Mouse (Mus musculus): ENCODE results near the gene AF067063. TPM values are rescaled to one million over a fixed set of nuclear protein-coding genes. Genes with fewer than 3 reads are reported as not detected.
"Not testable (repeated sequence)": the region's sequence is repeated elsewhere in the genome, so short reads cannot be mapped to it uniquely, and the experiment has no call there.

AF067063 gene
- total and polyA plus RNA-seq, 2 experiments from 2014 or later, result not detected

DNA sequence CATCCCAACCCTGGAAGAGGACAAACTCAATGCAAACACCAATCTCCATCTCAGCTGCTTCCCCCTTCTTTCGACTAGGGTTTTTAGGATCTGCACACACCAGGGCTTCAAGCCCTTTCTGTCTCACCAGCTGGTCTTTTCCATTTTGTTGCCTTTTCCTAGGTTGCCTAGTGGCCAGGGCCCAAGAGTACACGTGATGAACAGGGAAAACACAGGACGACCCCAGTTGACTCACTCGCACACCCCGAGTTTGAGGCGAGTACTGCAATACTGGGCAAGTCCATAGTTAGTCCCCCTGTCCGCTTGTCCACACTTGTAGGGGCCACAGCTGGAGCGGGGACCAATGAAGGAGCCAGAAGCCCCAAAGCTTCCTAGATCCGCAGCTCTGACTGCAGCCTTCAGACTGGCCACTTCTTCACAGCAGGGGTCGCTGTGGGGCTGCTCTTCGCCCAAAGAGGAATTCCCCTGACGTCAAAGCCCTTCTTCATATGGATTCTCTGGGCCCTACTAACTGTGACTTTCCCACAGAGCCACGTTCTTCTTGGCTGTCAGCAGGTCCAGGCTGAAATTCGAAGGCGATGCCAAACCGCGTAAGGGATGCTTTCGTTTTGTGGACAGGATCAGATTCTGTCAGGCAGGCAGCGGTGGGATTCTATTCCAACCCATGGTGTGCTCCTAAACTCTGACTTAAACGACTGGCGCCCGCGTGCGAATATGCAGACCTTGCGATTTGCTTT, 5.5 kb upstream of the AF067063 start, which contains the start of gene D13Ertd608e:
Gene D13Ertd608e (plus strand): TSS at position 687 of the 737 bp plus-strand sequence.
- H3K9me3 ChIP-seq (ENCODE audit: low read length); H3K27ac ChIP-seq (ENCODE audit: low read depth, low read length); H3K4me1 ChIP-seq (ENCODE audit: insufficient read depth, low read length); H3K27me3 ChIP-seq (ENCODE audit: insufficient read depth, low read length); H3K36me3 ChIP-seq (ENCODE audit: insufficient read depth, low read length); H3K9ac ChIP-seq (replicated peaks; ENCODE audit: low read length, poor library complexity, severe bottlenecking); H3K4me2 ChIP-seq (ENCODE audit: low read depth, low read length, poor library complexity, severe bottlenecking): not testable (repeated sequence)
- peak; percentile 50 for DNase-seq (ENCODE audit: low spot score)
- peak; percentile 55 for ATAC-seq (ENCODE audit: low FRiP score)
- WGBS, result 16% methylated on average over 18 of the region's 25 CpGs
- peak; percentile 53 for TF ChIP-seq CTCF (IDR thresholded peaks at IDR 0.05)
- peak within 1 kb of the TSS; percentile 16; the same call in 1 of the 2 replicates for H3K4me3 ChIP-seq (ENCODE audit: low read depth, low read length)

DNA sequence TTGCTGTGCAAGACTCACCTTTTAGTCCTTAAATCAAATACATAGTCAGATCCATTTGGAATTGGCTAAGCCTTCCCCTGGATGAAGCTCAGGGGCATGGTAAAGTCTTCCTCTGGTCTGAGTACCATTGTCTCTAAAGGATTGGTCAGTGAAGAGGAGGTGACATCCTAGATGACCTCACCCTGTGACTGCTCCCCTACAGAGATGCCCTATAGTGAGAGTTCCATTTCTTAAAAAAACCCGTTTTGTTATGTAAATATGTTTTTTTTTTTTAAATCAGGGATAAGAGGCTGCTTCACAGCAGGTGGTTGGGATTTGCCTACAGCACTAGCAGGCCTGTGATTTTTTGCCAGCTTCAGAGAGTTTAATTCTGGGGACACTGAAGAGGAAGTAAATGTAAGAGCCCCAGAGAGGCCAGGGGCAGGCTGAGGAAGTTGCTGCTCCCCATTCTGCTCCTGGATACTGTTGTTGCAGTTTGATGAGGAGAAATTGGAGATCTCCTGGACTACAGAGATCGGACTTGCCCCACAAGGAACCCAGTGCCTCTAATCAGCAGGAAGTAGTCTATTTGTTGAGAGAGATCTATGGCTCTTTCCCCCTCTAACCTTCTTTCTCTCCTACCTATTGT, 12.3 kb downstream of the AF067063 start:
- Histone ChIP-seq H3K4me1 (ENCODE audit: insufficient read depth, low read length) (no peaks in the 10 kb centered on the region), H3K36me3 (ENCODE audit: insufficient read depth, low read length) (no peaks in the 10 kb centered on the region), H3K4me2 (ENCODE audit: low read depth, low read length, poor library complexity, severe bottlenecking) (no peak overlapping the region), H3K9ac (replicated peaks; ENCODE audit: low read length, poor library complexity, severe bottlenecking) (no peak overlapping the region), H3K27me3 (ENCODE audit: insufficient read depth, low read length) (no peaks in the 10 kb centered on the region), H3K4me3 (ENCODE audit: low read depth, low read length) (no peak overlapping the region), H3K9me3 (ENCODE audit: low read length) (no peaks in the 10 kb centered on the region), H3K27ac (ENCODE audit: low read depth, low read length) (no peak overlapping the region)
- ATAC-seq (ENCODE audit: low FRiP score) (no peak), DNase-seq (ENCODE audit: low spot score) (no peak)
- no peak for TF ChIP-seq CTCF (IDR thresholded peaks at IDR 0.05)
- 7% methylated on average over 2 of the region's 2 CpGs for WGBS

DNA sequence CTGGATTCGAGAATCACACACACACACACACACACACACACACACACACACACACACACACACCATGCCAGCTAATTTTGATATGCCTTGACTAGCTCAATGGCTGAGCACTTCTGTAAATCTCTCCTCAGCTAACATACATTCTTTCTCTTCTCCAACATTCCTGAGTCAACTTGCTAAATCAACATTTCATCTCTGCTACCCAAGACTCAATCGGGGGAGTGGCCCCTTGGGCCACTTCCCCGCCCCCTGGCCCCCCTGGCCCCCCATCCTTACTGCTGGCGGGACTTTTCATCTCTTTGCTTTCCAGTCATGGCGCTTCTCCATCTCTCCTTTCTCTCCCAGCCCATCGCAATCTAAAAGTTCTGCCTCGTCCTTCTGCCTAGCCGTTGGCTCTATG, 13.2 kb downstream of the AF067063 start:
- Histone ChIP-seq H3K36me3 (ENCODE audit: insufficient read depth, low read length) (no peaks in the 10 kb centered on the region), H3K4me2 (ENCODE audit: low read depth, low read length, poor library complexity, severe bottlenecking) (no peak overlapping the region), H3K4me1 (ENCODE audit: insufficient read depth, low read length) (no peaks in the 10 kb centered on the region), H3K27me3 (ENCODE audit: insufficient read depth, low read length) (no peaks in the 10 kb centered on the region), H3K4me3 (ENCODE audit: low read depth, low read length) (no peak overlapping the region), H3K9me3 (ENCODE audit: low read length) (no peaks in the 10 kb centered on the region), H3K27ac (ENCODE audit: low read depth, low read length) (no peak overlapping the region), H3K9ac (replicated peaks; ENCODE audit: low read length, poor library complexity, severe bottlenecking) (no peak overlapping the region)
- WGBS, result 66% methylated on average over 8 of the region's 8 CpGs
- ATAC-seq (ENCODE audit: low FRiP score) (no peak), DNase-seq (ENCODE audit: low spot score) (no peak)
- no peak for TF ChIP-seq CTCF (IDR thresholded peaks at IDR 0.05)

DNA sequence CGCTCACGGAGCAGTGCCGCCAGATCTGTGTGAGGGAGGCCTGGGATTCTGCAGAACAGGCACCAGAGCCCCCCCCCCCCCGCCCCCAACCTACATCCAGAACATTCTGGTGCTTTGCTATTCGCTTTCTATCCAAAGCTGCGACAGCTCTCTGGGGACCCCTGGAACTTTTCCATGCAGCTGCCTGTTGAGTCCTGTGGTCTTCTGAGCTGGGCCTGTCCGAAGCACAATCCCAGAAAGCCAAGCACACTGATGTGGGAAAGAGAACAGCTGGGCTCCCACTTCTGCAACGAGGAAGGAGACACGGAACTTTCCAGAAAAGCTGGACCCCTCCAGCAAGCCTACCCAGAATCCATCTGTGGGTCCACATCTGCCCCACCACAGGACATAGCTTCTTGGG, 20.0 kb downstream of the AF067063 start:
- WGBS, result 77% methylated on average over 9 of the region's 9 CpGs
- Histone ChIP-seq H3K4me1 (ENCODE audit: insufficient read depth, low read length) (no peaks in the 10 kb centered on the region), H3K36me3 (ENCODE audit: insufficient read depth, low read length) (no peaks in the 10 kb centered on the region)

DNA sequence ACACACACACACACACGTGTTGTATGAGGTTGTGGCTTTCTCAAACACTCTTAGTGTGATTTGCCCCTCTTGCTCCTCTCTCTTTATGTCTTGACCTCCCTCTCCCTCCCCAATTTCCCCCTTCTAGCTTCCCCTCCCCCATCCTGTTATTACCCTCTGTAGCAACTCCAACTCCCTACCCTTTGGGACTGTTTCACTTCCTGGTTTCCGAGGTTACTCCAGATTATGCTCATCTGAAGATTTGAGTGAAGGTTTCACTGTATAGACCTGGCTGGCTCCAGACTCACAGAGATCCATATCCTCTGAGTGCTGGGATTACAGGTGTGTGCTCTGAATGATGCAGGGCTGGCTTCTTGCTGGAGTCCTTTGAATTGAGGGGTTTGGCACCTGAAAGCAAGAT, 21.1 kb downstream of the AF067063 start:
- TF ChIP-seq CTCF (IDR thresholded peaks at IDR 0.05), result no peak
- H3K4me3 ChIP-seq (ENCODE audit: low read depth, low read length), result no peak overlapping the region
- H3K4me2 ChIP-seq (ENCODE audit: low read depth, low read length, poor library complexity, severe bottlenecking), result no peak overlapping the region
- WGBS, result 79% methylated on average over 2 of the region's 2 CpGs
- no peaks in the 10 kb centered on the region for H3K27me3 ChIP-seq (ENCODE audit: insufficient read depth, low read length)
- H3K36me3 ChIP-seq (ENCODE audit: insufficient read depth, low read length), result no peaks in the 10 kb centered on the region
- H3K9ac ChIP-seq (replicated peaks; ENCODE audit: low read length, poor library complexity, severe bottlenecking), result no peak overlapping the region
- ATAC-seq (ENCODE audit: low FRiP score) (no peak), DNase-seq (ENCODE audit: low spot score) (no peak)
- no peak overlapping the region for H3K27ac ChIP-seq (ENCODE audit: low read depth, low read length)
- no peaks in the 10 kb centered on the region for H3K4me1 ChIP-seq (ENCODE audit: insufficient read depth, low read length)
- no peaks in the 10 kb centered on the region for H3K9me3 ChIP-seq (ENCODE audit: low read length)

More for the DNA sequence above, 20.0 kb downstream of the AF067063 start:
- Histone ChIP-seq H3K4me3 (ENCODE audit: low read depth, low read length) (no peak overlapping the region), H3K9me3 (ENCODE audit: low read length) (no peaks in the 10 kb centered on the region), H3K9ac (replicated peaks; ENCODE audit: low read length, poor library complexity, severe bottlenecking) (no peak overlapping the region), H3K27me3 (ENCODE audit: insufficient read depth, low read length) (no peaks in the 10 kb centered on the region), H3K27ac (ENCODE audit: low read depth, low read length) (no peak overlapping the region), H3K4me2 (ENCODE audit: low read depth, low read length, poor library complexity, severe bottlenecking) (no peak overlapping the region)
- DNase-seq (ENCODE audit: low spot score) (no peak), ATAC-seq (ENCODE audit: low FRiP score) (no peak)
- TF ChIP-seq CTCF (IDR thresholded peaks at IDR 0.05), result no peak

DNA sequence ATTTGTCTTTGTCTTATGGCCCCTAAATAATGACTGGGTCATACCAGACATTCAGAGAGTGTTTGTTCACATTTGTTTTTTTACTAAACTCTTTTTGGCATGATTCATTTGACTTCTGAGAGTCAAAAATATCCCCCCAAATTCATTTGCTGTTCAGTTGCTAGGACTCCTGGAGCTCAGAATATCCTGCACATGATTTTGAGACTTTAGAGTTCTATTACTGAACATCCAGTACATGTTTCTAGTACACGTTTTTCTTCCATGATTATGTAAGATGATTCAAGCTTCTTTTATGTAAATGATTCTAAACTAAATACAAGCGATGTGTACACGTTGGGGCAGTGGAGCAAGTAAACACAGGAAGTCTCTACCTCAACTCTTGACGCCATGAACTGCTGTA, 32.4 kb downstream of the AF067063 start:
- Histone ChIP-seq H3K36me3 (ENCODE audit: insufficient read depth, low read length) (no peaks in the 10 kb centered on the region), H3K9ac (replicated peaks; ENCODE audit: low read length, poor library complexity, severe bottlenecking) (no peak overlapping the region), H3K27ac (ENCODE audit: low read depth, low read length) (no peak overlapping the region), H3K4me1 (ENCODE audit: insufficient read depth, low read length) (no peaks in the 10 kb centered on the region), H3K9me3 (ENCODE audit: low read length) (no peaks in the 10 kb centered on the region), H3K4me2 (ENCODE audit: low read depth, low read length, poor library complexity, severe bottlenecking) (no peak overlapping the region), H3K27me3 (ENCODE audit: insufficient read depth, low read length) (no peaks in the 10 kb centered on the region), H3K4me3 (ENCODE audit: low read depth, low read length) (no peak overlapping the region)
- DNase-seq (ENCODE audit: low spot score), result no peak
- no peak for TF ChIP-seq CTCF (IDR thresholded peaks at IDR 0.05)
- no peak for ATAC-seq (ENCODE audit: low FRiP score)
- WGBS, result 71% methylated on average over 4 of the region's 4 CpGs
